Mouse (Mus musculus) hindbrain, embryonic 15.5 days (tissue): ENCODE results near the gene Pts. TPM values are rescaled to one million over a fixed set of nuclear protein-coding genes. Genes with fewer than 3 reads are reported as not detected.

ENCODE experiments used
- ATAC-seq: fragments of 200-750 bp; cut with Nextera tagmentation; 2 replicates; pipeline ENCODE4 v1.8.0; 2017; ENCODE audit warnings: low read depth, moderate number of reproducible peaks, moderate TSS enrichment; ENCODE audit not compliant: low FRiP score
- H3K27ac ChIP-seq: fragments of 300-500 bp; sonication (generic); replicated peaks from 2 replicates; pipeline ENCODE4 v1.5.1; 2015; ENCODE audit warnings: mild to moderate bottlenecking, inconsistent platforms
- H3K27me3 ChIP-seq: fragments of 300-500 bp; sonication (generic); 2 replicates; pipeline ENCODE4 v1.6.1; 2015; ENCODE audit warnings: control low read depth, inconsistent platforms
- H3K36me3 ChIP-seq: fragments of 300-500 bp; sonication (generic); 2 replicates; pipeline ENCODE4 v1.6.1; 2015; ENCODE audit warnings: control low read depth, inconsistent platforms
- H3K4me1 ChIP-seq: fragments of 300-500 bp; sonication (generic); replicated peaks from 2 replicates; pipeline ENCODE4 v1.6.1; 2015; ENCODE audit warnings: control low read depth, inconsistent platforms
- H3K4me2 ChIP-seq: fragments of 300-500 bp; sonication (generic); 2 replicates; pipeline ENCODE4 v1.6.1; 2015; ENCODE audit warnings: moderate library complexity, mild to moderate bottlenecking, inconsistent platforms
- H3K4me3 ChIP-seq: fragments of 300-500 bp; sonication (generic); 2 replicates; pipeline ENCODE4 v1.5.1; 2015; ENCODE audit warnings: mild to moderate bottlenecking, inconsistent platforms
- H3K9ac ChIP-seq: fragments of 300-500 bp; sonication (generic); 2 replicates; pipeline ENCODE4 v1.6.1; 2015; ENCODE audit warnings: inconsistent platforms
- H3K9me3 ChIP-seq: fragments of 300-500 bp; sonication (generic); 2 replicates; pipeline ENCODE4 v1.6.1; 2016; ENCODE audit warnings: control low read depth, inconsistent platforms
- WGBS: fragments of 180-500 bp; shearing (Covaris S2); methylation state at CpG from one replicate; pipeline ENCODE4 v1.1.7; 2015; 5-methylcytosine and 5-hydroxymethylcytosine counted together
- polyA plus RNA-seq: library from polyadenylated mRNA; unstranded; fragments of >200 nt; fragmentation: Nextera tagmentation; extraction: Ambion mirVana; gene quantifications from 2 replicates; pipeline ENCODE4 v1.2.1, GENCODE M21; 2015

Pts gene
- polyA plus RNA-seq, 1 experiment from 2014 or later = 108 TPM

- Histone ChIP-seq H3K4me3 (no peak overlapping the region), H3K27me3 (no peaks in the 10 kb centered on the region), H3K36me3 (no peaks in the 10 kb centered on the region), H3K4me1 (peaks cover 16% of the 10 kb centered on the region), H3K27ac (no peak overlapping the region), H3K9ac (no peak overlapping the region), H3K4me2 (no peak overlapping the region), H3K9me3 (no peaks in the 10 kb centered on the region)
- WGBS = 90% methylated on average over 5 of the region's 5 CpGs
- no peak for ATAC-seq
These were observed 3.6 kb downstream of the Pts start for GRCm38 (mm10) chr9:50524936-50525335.

DNA sequence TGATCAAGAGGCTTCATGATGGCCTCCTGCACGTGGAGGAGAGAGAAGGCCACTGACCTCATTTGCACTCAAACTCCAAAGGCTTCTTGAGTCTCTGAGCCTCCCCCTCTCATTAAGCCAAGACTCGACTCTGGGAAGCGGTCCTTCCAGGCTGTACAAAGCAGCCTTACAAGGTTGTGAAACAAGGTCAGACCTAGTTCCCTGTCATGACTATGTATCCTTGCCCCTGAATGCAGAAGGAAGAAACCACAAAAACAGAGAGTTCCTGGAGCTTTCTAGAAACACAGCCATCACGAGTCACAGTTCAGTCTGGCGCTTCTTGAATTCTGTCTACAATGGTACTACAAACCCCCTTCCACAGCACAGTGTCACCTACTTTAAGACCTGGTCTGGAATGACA lies 6.0 kb downstream of the Pts start:
- Histone ChIP-seq H3K27ac (no peak overlapping the region), H3K36me3 (no peaks in the 10 kb centered on the region), H3K4me3 (no peak overlapping the region), H3K27me3 (no peaks in the 10 kb centered on the region), H3K9ac (no peak overlapping the region), H3K9me3 (no peaks in the 10 kb centered on the region), H3K4me2 (no peak overlapping the region), H3K4me1 (peaks cover 10% of the 10 kb centered on the region)
- ATAC-seq = no peak
- 86% methylated on average over 5 of the region's 5 CpGs for WGBS

DNA sequence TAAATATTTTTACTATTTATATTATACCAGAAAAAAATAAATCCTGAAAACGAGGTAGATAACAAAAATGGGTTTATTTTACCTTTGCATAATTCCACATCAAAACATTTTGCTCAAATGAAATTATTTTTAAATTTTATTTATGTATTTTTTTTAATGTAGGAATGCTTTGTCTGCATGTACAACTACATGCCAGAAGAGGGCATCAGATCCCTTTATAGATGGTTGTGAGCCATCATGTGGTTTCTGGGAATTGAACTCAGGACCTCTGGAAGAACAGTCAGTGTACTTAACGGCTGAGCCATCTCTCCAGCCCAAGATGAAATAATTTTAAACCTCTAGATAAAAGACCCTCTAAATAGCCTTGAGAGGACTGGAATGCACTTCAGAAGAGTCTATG lies 7.0 kb downstream of the Pts start:
- no peak for ATAC-seq
- H3K4me2 ChIP-seq = no peak overlapping the region
- H3K36me3 ChIP-seq = no peaks in the 10 kb centered on the region
- no peak overlapping the region for H3K4me3 ChIP-seq
- no peak overlapping the region for H3K9ac ChIP-seq
- H3K4me1 ChIP-seq = 0 out of 2 replicates have a peak, but pooled peaks cover under 1% of the 10 kb centered on the region
- no peaks in the 10 kb centered on the region for H3K9me3 ChIP-seq
- no peaks in the 10 kb centered on the region for H3K27me3 ChIP-seq
- H3K27ac ChIP-seq = no peak overlapping the region
- 75% methylated on average over 2 of the region's 2 CpGs for WGBS

DNA sequence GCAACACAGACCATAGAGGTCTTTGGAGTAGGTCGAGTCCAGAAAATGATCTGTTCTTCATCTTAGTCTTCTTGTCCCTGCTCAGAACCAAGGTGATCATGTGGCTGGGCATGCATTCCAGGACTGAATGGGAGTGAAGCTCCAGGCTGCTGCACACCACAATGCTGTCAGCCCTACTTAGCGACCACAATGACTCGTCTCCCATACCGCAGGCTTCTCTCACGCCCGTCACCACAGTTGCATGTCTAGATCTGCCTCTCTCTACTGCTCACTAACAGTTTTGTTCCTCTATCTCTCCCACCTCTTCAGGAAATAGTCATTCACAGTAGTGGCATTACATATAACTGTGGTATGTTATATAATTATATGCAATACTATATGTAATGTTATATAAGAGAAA lies 7.8 kb downstream of the Pts start:
- no peak overlapping the region for H3K4me3 ChIP-seq
- no peak overlapping the region for H3K9ac ChIP-seq
- H3K4me1 ChIP-seq = no peaks in the 10 kb centered on the region
- no peak for ATAC-seq
- no peaks in the 10 kb centered on the region for H3K9me3 ChIP-seq
- 87% methylated on average over 6 of the region's 6 CpGs for WGBS
- H3K36me3 ChIP-seq = no peaks in the 10 kb centered on the region
- H3K27me3 ChIP-seq = no peaks in the 10 kb centered on the region
- no peak overlapping the region for H3K4me2 ChIP-seq
- no peak overlapping the region for H3K27ac ChIP-seq

DNA sequence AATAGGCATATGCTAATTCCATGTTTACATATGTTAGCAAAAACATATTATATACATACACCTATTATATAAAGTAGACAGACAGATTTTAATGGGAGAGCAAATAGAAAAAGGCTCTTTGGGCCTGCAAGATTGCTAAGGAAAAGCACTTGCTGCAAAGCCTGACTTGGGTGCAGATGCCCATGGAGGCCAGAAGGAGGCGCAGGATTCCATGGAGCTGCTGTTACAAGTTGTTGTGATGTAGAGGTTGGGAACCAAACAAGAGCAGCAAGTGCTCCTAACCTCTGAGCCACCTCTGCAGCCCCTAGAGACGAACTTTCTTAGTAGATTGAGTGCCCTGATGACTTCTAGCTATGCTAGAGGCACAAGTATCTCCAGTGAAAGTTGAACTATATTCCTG lies 9.7 kb downstream of the Pts start:
- Histone ChIP-seq H3K4me3 (no peak overlapping the region), H3K4me1 (no peaks in the 10 kb centered on the region), H3K4me2 (no peak overlapping the region), H3K9ac (no peak overlapping the region), H3K36me3 (no peaks in the 10 kb centered on the region), H3K9me3 (no peaks in the 10 kb centered on the region), H3K27me3 (no peaks in the 10 kb centered on the region), H3K27ac (no peak overlapping the region)
- ATAC-seq = no peak
- 19% methylated on average over 2 of the region's 2 CpGs for WGBS

DNA sequence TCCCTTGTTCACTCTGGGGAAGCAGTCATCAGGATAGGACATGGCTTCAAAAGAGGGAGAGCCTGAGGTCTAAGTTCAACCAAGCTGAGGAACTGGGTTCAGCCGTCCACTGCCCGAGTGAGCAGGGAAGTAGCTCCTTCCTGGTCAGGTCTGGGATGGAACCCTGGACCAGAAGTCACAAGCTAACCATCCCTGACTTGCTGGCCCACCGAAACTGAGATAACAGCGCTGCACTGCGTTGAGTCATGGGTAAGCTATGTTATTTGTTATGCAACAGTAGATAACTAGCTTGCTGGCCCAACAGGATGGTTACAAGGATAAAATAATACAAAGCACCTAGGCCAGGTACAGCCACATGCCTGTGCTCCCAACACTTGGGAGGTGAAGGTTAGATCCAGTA lies 13.1 kb downstream of the Pts start:
- H3K27ac ChIP-seq = no peak overlapping the region
- no peaks in the 10 kb centered on the region for H3K9me3 ChIP-seq
- no peaks in the 10 kb centered on the region for H3K27me3 ChIP-seq
- H3K36me3 ChIP-seq = no peaks in the 10 kb centered on the region
- no peak overlapping the region for H3K4me3 ChIP-seq
- H3K9ac ChIP-seq = no peak overlapping the region
- WGBS = 86% methylated on average over 5 of the region's 5 CpGs
- no peaks in the 10 kb centered on the region for H3K4me1 ChIP-seq
- ATAC-seq = no peak
- no peak overlapping the region for H3K4me2 ChIP-seq

DNA sequence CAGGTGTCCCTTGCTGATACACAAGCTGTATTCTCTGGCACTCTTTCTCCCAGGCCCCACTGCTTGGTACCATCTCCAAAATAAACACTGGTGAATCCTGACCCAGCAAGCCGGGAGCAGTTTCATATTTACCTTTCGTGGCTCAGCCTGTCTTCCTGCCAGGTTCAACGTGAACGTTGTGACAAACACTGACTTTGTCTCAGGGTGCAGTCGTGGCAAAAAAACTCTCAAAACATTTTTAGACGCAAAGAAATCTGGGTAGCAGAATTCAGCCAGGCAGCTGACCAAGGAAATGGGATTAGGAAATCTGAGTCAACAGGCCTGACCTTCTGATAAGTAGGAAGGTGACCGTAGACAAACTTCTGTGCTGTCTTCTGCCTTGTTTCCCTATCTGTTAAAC lies 21.0 kb downstream of the Pts start:
- 81% methylated on average over 7 of the region's 7 CpGs for WGBS
- H3K4me2 ChIP-seq = no peak overlapping the region
- no peak for ATAC-seq
- H3K27ac ChIP-seq = no peak overlapping the region
- no peaks in the 10 kb centered on the region for H3K4me1 ChIP-seq
- H3K9ac ChIP-seq = no peak overlapping the region
- no peaks in the 10 kb centered on the region for H3K27me3 ChIP-seq
- no peaks in the 10 kb centered on the region for H3K36me3 ChIP-seq
- no peaks in the 10 kb centered on the region for H3K9me3 ChIP-seq
- H3K4me3 ChIP-seq = no peak overlapping the region

DNA sequence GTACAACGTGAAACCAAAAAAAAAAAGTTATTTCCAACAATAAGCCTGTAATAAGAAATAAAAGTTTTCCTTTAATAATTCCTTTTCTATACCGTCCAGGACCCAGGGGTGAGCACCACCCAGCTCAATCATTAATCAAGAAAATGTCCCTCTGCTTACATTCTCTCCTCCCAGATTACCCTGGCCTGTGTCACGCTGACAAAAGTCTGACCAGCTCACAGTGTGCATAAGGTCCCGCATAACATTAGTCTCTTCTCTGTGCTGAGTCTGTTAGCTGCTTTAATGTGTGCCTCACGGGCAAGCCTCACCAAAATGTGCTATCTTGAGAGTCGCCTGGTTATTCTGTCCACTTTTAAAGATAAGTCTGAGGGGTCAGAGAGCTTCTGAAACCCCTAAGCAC lies 23.1 kb downstream of the Pts start:
- Histone ChIP-seq H3K4me2 (no peak overlapping the region), H3K9ac (no peak overlapping the region), H3K4me3 (no peak overlapping the region), H3K9me3 (no peaks in the 10 kb centered on the region), H3K36me3 (no peaks in the 10 kb centered on the region), H3K27me3 (no peaks in the 10 kb centered on the region), H3K4me1 (no peaks in the 10 kb centered on the region), H3K27ac (no peak overlapping the region)
- 54% methylated on average over 6 of the region's 6 CpGs for WGBS
- no peak for ATAC-seq

GRCm38 (mm10) chr9:50502949-50503348 lies 25.6 kb downstream of the Pts start:
- no peaks in the 10 kb centered on the region for H3K9me3 ChIP-seq
- no peak for ATAC-seq
- no peaks in the 10 kb centered on the region for H3K4me1 ChIP-seq
- H3K27ac ChIP-seq = no peak overlapping the region
- no peaks in the 10 kb centered on the region for H3K27me3 ChIP-seq
- no peaks in the 10 kb centered on the region for H3K36me3 ChIP-seq
- no peak overlapping the region for H3K4me2 ChIP-seq
- H3K4me3 ChIP-seq = no peak overlapping the region
- 97% methylated on average over 3 of the region's 3 CpGs for WGBS
- no peak overlapping the region for H3K9ac ChIP-seq

- peak overlapping the region; percentile 51 for H3K4me2 ChIP-seq
- H3K9ac ChIP-seq = 0 out of 2 replicates have a peak overlapping the region, but pooled peaks have one; percentile 14
- H3K4me3 ChIP-seq = peak overlapping the region; percentile 33
- no peaks in the 10 kb centered on the region for H3K27me3 ChIP-seq
- peak overlapping the region; percentile 53 for H3K27ac ChIP-seq
- peaks cover 11% of the 10 kb centered on the region; the same call in 1 of the 2 replicates for H3K4me1 ChIP-seq
- 26% methylated on average over 14 of the region's 14 CpGs for WGBS
- H3K36me3 ChIP-seq = no peaks in the 10 kb centered on the region
- peak; percentile 88 for ATAC-seq
- no peaks in the 10 kb centered on the region for H3K9me3 ChIP-seq
These were observed 27.5 kb downstream of the Pts start for GRCm38 (mm10) chr9:50500974-50501501.

DNA sequence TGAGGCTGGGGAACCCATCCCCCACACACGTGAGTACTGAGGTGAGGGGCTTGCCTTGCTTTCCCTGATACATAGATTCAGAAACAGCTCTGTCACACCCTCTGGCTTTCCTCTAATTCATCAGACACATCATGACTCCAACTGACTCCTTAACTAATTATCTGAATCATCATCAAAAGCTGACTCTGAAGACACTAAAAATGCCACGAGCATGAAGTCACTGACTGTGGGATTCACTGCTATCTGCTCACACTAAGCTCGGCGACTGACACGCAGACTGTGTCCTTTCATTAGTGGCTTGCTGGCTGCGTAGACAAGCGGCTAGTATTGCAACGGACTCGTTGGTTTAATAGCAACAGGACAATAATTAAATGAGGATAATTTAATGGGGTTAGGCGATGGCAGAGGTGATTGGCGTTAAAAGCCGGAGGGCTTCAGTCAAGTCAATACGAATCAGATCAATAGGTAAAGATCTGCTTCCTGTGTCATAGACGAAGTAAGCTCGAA lies 28.0 kb downstream of the Pts start:
- WGBS = 71% methylated on average over 15 of the region's 15 CpGs
- no peaks in the 10 kb centered on the region for H3K27me3 ChIP-seq
- no peak for ATAC-seq
- peak overlapping the region; percentile 33 for H3K4me3 ChIP-seq
- peak overlapping the region; percentile 53 for H3K27ac ChIP-seq
- H3K36me3 ChIP-seq = no peaks in the 10 kb centered on the region
- H3K9ac ChIP-seq = 0 out of 2 replicates have a peak overlapping the region, but pooled peaks have one; percentile 14
- peaks cover 15% of the 10 kb centered on the region; the same call in 1 of the 2 replicates for H3K4me1 ChIP-seq
- H3K4me2 ChIP-seq = peak overlapping the region; percentile 51
- H3K9me3 ChIP-seq = no peaks in the 10 kb centered on the region

- peak overlapping the region; percentile 51; the same call in 1 of the 2 replicates for H3K4me2 ChIP-seq
- peaks cover 16% of the 10 kb centered on the region; the same call in 1 of the 2 replicates for H3K4me1 ChIP-seq
- H3K36me3 ChIP-seq = no peaks in the 10 kb centered on the region
- H3K4me3 ChIP-seq = no peak overlapping the region
- WGBS = 87% methylated on average over 3 of the region's 3 CpGs
- H3K9ac ChIP-seq = no peak overlapping the region
- ATAC-seq = no peak
- no peaks in the 10 kb centered on the region for H3K27me3 ChIP-seq
- H3K9me3 ChIP-seq = no peaks in the 10 kb centered on the region
- H3K27ac ChIP-seq = no peak overlapping the region
These were observed 28.7 kb downstream of the Pts start for GRCm38 (mm10) chr9:50499781-50500180.

DNA sequence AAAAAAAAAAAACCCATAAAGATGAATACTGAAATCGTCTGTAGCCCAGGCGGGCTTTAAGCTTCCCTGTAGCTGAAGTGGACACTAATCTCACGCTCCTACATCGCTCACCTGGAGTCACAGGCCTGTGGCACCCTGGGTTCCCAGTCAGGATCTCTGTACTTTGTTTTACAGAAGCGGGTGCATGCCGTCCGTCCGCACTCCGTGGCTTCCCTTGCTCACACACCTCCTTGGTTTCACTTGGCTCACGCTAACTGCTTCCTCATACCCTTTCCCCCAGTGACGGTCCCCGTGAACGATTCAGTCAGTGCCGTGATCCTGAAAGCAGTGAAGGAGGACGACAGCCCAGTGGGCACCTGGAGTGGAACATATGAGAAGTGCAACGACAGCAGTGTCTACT lies 29.7 kb downstream of the Pts start:
- no peak overlapping the region for H3K4me3 ChIP-seq
- H3K27me3 ChIP-seq = no peaks in the 10 kb centered on the region
- no peak for ATAC-seq
- H3K36me3 ChIP-seq = no peaks in the 10 kb centered on the region
- no peaks in the 10 kb centered on the region for H3K9me3 ChIP-seq
- no peak overlapping the region for H3K4me2 ChIP-seq
- 86% methylated on average over 16 of the region's 16 CpGs for WGBS
- H3K27ac ChIP-seq = no peak overlapping the region
- H3K9ac ChIP-seq = no peak overlapping the region
- H3K4me1 ChIP-seq = peaks cover 16% of the 10 kb centered on the region; the same call in 1 of the 2 replicates
